ENCODE assay signal across 18 mouse cellular contexts in genomic region chr15:80688536-80688935, GRCm38 (mm10). TPM values are rescaled to one million over a fixed set of nuclear protein-coding genes. Genes with fewer than 3 reads are reported as not detected.
"Had no signal": no experiment of that assay in that cellular context is flagged by ENCODE, and none has a peak within 500 bp of the region (broad histone marks: within the 10 kb centered on the region; RNA-seq: fewer than 3 reads in every experiment).

No protein-coding gene starts in this region.

- H3K27ac ChIP-seq: kidney, embryonic 15.5 days; midbrain, embryonic 13.5 days; neural tube, embryonic 13.5 days; stomach, embryonic 15.5 days had no signal

- DNase-seq: kidney, adult 2 months; kidney, postnatal 14 days; left cerebral cortex, postnatal 4 days; lung, embryonic 14.5 days; lung, postnatal 10 days; lung, postnatal 4 days; retina, postnatal 1 day; right cerebral cortex, postnatal 14 days; thymus, adult 2 months; thymus, postnatal 25 days had no signal

- H3K9me3 ChIP-seq: kidney, embryonic 15.5 days; megakaryocyte, embryonic 14.5 days; midbrain, embryonic 13.5 days; neural tube, embryonic 13.5 days; stomach, embryonic 15.5 days had no signal

- H3K4me2 ChIP-seq: kidney, embryonic 15.5 days; lung, embryonic 14.5 days; midbrain, embryonic 13.5 days; neural tube, embryonic 13.5 days; stomach, embryonic 15.5 days had no signal

- ATAC-seq: hindbrain, embryonic 16.5 days; inflammation-experienced regulatory T-cells, adult 6 months; midbrain, embryonic 13.5 days had no signal

- H3K4me3 ChIP-seq: kidney, embryonic 15.5 days; megakaryocyte, embryonic 14.5 days; midbrain, embryonic 13.5 days; myocyte; neural tube, embryonic 13.5 days; stomach, embryonic 15.5 days had no signal

- H3K9ac ChIP-seq: kidney, embryonic 15.5 days; lung, embryonic 14.5 days; midbrain, embryonic 13.5 days; neural tube, embryonic 13.5 days; stomach, embryonic 15.5 days had no signal

- H3K36me3 ChIP-seq: kidney, embryonic 15.5 days; midbrain, embryonic 13.5 days; neural tube, embryonic 13.5 days; stomach, embryonic 15.5 days had no signal

- H3K27me3 ChIP-seq: stomach, embryonic 15.5 days had no signal

RNA-seq across cellular contexts. Expression of gene Fam83f, which starts 16.9 kb away (rescaled TPM):
- polyA plus RNA-seq: inflammation-experienced regulatory T-cells, adult 6 months; myocyte had no signal
